Mouse (Mus musculus): Measurements from ENCODE around the gene Sept7. TPM values are rescaled to one million over a fixed set of nuclear protein-coding genes. Genes with fewer than 3 reads are reported as not detected.

Gene Sept7
- 256 and 277 TPM in 2 replicates for polyA plus RNA-seq (2015; fragmentation: Nextera tagmentation; extraction: Ambion mirVana)

GRCm38 (mm10) chr9:25252283-25252726, at the start of gene Sept7:
Gene Sept7 (plus strand): TSS chr9:25252439.
- WGBS, result under 1% methylated on average over 52 of the region's 54 CpGs
- peak within 1 kb of the TSS; percentile 98 for H3K9ac ChIP-seq (replicated peaks)
- ATAC-seq, result peak; percentile 99
- H3K9me3 ChIP-seq, result no peaks in the 10 kb centered on the region
- H3K36me3 ChIP-seq, result no peaks in the 10 kb centered on the region
- peak within 1 kb of the TSS; percentile 99 for H3K27ac ChIP-seq
- H3K4me2 ChIP-seq (replicated peaks), result peak within 1 kb of the TSS; percentile 73
- peak within 1 kb of the TSS; percentile 98 for H3K4me3 ChIP-seq (replicated peaks)
- H3K27me3 ChIP-seq, result no peaks in the 10 kb centered on the region
- H3K4me1 ChIP-seq (replicated peaks), result peaks cover 34% of the 10 kb centered on the region

GRCm38 (mm10) chr9:25208087-25208803, 44.0 kb upstream of the Sept7 start:
- WGBS, result 91% methylated on average over 8 of the region's 8 CpGs
- no peak overlapping the region for H3K27ac ChIP-seq
- no peak for ATAC-seq
- no peak overlapping the region for H3K4me3 ChIP-seq (replicated peaks)
- H3K36me3 ChIP-seq, result no peaks in the 10 kb centered on the region
- H3K27me3 ChIP-seq, result no peaks in the 10 kb centered on the region
- peaks cover 12% of the 10 kb centered on the region for H3K4me1 ChIP-seq (replicated peaks)
- no peak overlapping the region for H3K4me2 ChIP-seq (replicated peaks)
- no peaks in the 10 kb centered on the region for H3K9me3 ChIP-seq
- no peak overlapping the region for H3K9ac ChIP-seq (replicated peaks)

DNA sequence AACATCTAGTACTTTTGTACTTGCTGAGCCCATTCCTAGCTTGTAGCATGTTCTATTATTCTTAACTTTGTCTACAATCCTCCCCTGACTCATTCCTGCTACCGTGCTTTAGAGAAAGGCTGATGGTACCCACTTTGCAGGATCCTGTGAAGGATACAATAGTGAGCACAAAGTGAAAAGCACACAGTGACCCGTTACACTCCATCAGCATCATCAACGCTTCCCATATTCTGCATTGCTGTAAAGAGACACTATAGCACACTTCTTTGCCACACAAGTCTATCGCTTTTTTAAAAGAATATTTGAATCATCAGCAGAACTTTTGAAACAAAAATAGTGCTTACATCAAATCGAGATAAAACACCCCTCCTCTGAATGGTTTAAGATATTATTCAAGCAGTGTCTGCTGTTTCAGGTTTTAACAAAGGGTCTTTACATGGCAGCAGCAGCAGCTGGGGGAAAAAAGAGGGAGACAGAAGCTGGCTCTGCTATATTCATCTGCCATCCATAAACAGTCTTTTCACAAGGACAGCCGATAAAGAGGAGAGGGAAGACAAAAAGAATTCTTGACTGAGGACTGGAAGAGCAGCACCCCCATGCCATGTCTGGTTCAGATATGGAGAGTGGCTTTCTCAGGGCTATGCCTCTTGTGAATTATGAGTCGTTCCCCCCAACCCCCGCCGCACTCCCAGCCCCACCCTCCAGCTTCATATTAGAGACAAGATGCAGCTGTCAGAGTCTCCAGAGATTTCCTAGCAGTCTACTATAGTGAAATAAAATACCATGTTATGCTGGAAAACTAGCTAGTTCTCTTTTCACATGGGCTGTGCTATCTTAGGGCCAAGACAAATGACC, 39.7 kb upstream of the Sept7 start:
- Histone ChIP-seq H3K4me3 (replicated peaks) (no peak overlapping the region), H3K36me3 (no peaks in the 10 kb centered on the region), H3K27ac (peak overlapping the region; percentile 56), H3K9ac (replicated peaks) (no peak overlapping the region), H3K4me1 (replicated peaks) (peaks cover 12% of the 10 kb centered on the region), H3K9me3 (no peaks in the 10 kb centered on the region), H3K4me2 (replicated peaks) (no peak overlapping the region), H3K27me3 (no peaks in the 10 kb centered on the region)
- peak; percentile 76; the same call in 1 of the 2 replicates for ATAC-seq
- 49% methylated on average over 9 of the region's 9 CpGs for WGBS

- Histone ChIP-seq H3K9me3 (no peaks in the 10 kb centered on the region), H3K36me3 (no peaks in the 10 kb centered on the region), H3K4me2 (replicated peaks) (no peak overlapping the region), H3K9ac (replicated peaks) (no peak overlapping the region), H3K4me1 (replicated peaks) (peaks cover 12% of the 10 kb centered on the region), H3K27ac (peak overlapping the region; percentile 56), H3K27me3 (no peaks in the 10 kb centered on the region), H3K4me3 (replicated peaks) (no peak overlapping the region)
- ATAC-seq, result 0 out of 2 replicates have a peak, but pooled peaks have one; percentile 14
Measured at GRCm38 (mm10) chr9:25213164-25213557, 39.1 kb upstream of the Sept7 start.

DNA sequence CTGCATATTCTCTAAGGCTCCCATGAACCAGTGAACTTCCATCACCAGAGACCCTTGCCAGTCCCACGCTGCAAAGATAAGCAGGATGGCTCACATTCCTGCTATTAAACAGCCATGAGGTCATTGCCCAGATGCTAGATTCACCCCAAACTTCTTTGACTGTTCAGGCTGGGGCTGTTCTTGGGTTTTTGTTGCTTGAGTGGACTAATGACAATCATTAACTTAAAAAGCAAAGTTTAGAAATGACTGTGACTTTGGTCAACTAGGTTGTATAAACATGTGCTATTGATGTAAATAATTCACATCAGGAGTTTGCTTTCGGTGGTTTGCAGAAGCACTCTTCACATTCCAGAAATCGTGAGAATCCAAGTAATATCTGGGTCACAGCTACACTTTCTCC, 36.8 kb upstream of the Sept7 start:
- Histone ChIP-seq H3K27me3 (no peaks in the 10 kb centered on the region), H3K9ac (replicated peaks) (no peak overlapping the region), H3K4me2 (replicated peaks) (no peak overlapping the region), H3K9me3 (no peaks in the 10 kb centered on the region), H3K27ac (no peak overlapping the region), H3K4me1 (replicated peaks) (peaks cover 12% of the 10 kb centered on the region), H3K4me3 (replicated peaks) (no peak overlapping the region), H3K36me3 (no peaks in the 10 kb centered on the region)
- no peak for ATAC-seq
- 83% methylated on average over 3 of the region's 3 CpGs for WGBS

- H3K9me3 ChIP-seq, result no peaks in the 10 kb centered on the region
- no peak overlapping the region for H3K9ac ChIP-seq (replicated peaks)
- 20% methylated on average over 2 of the region's 2 CpGs for WGBS
- H3K4me3 ChIP-seq (replicated peaks), result no peak overlapping the region
- H3K4me2 ChIP-seq (replicated peaks), result no peak overlapping the region
- H3K27ac ChIP-seq, result no peak overlapping the region
- no peak for ATAC-seq
- no peaks in the 10 kb centered on the region for H3K27me3 ChIP-seq
- peaks cover 12% of the 10 kb centered on the region for H3K4me1 ChIP-seq (replicated peaks)
- no peaks in the 10 kb centered on the region for H3K36me3 ChIP-seq
Measured at GRCm38 (mm10) chr9:25216210-25216609, 36.0 kb upstream of the Sept7 start.

GRCm38 (mm10) chr9:25218954-25219353, 33.3 kb upstream of the Sept7 start:
- no peaks in the 10 kb centered on the region for H3K4me1 ChIP-seq (replicated peaks)
- H3K9me3 ChIP-seq, result no peaks in the 10 kb centered on the region
- H3K27ac ChIP-seq, result no peak overlapping the region
- no peak overlapping the region for H3K4me2 ChIP-seq (replicated peaks)
- WGBS, result 60% methylated on average over 3 of the region's 3 CpGs
- H3K9ac ChIP-seq (replicated peaks), result no peak overlapping the region
- no peaks in the 10 kb centered on the region for H3K27me3 ChIP-seq
- no peak overlapping the region for H3K4me3 ChIP-seq (replicated peaks)
- no peak for ATAC-seq
- no peaks in the 10 kb centered on the region for H3K36me3 ChIP-seq

DNA sequence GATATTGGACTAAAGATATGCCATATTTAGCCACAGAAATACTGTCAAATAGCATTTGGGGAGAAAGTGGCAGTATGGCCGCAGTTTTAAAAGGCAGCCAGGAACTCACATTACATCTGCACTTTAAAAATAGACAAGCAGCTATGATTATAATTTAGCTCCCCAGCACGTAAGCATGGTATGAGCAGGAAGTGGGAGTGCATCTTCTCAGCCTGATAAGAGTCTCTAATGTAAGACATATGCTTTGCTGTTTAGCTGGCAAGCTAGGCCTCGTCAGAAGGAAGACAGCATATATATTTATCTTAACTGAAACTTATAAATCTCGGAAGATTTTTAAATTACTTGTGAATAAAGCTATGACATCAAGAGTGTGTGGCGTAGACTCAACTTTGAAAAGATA, 32.4 kb upstream of the Sept7 start:
- no peaks in the 10 kb centered on the region for H3K9me3 ChIP-seq
- H3K36me3 ChIP-seq, result no peaks in the 10 kb centered on the region
- no peak overlapping the region for H3K4me2 ChIP-seq (replicated peaks)
- H3K9ac ChIP-seq (replicated peaks), result no peak overlapping the region
- H3K4me1 ChIP-seq (replicated peaks), result no peaks in the 10 kb centered on the region
- WGBS, result 89% methylated on average over 5 of the region's 5 CpGs
- no peak for ATAC-seq
- H3K27ac ChIP-seq, result no peak overlapping the region
- no peaks in the 10 kb centered on the region for H3K27me3 ChIP-seq
- no peak overlapping the region for H3K4me3 ChIP-seq (replicated peaks)

DNA sequence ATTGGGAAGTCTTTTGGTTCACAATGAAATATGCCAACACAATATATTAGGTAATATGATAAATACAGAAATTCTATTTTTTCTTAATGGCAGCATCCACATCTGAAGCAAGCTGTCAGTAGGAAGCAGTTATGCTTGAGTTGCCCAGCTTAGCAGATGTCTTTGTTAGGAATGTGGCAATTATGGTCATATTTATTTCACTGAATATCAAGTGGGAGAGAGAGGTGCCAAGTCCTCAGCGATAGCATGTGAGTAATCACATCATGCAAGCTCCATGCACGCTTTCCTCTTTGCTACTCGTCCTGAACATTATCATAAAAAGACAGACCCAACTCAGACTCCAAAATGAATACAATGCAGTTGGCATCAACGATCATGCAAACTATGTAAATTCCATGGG, 27.3 kb upstream of the Sept7 start:
- WGBS, result 76% methylated on average over 4 of the region's 4 CpGs
- Histone ChIP-seq H3K4me1 (replicated peaks) (no peaks in the 10 kb centered on the region), H3K9ac (replicated peaks) (no peak overlapping the region), H3K4me2 (replicated peaks) (no peak overlapping the region), H3K27me3 (no peaks in the 10 kb centered on the region), H3K4me3 (replicated peaks) (no peak overlapping the region), H3K36me3 (no peaks in the 10 kb centered on the region), H3K9me3 (no peaks in the 10 kb centered on the region), H3K27ac (no peak overlapping the region)
- no peak for ATAC-seq

- no peaks in the 10 kb centered on the region for H3K9me3 ChIP-seq
- no peaks in the 10 kb centered on the region for H3K27me3 ChIP-seq
- no peak overlapping the region for H3K9ac ChIP-seq (replicated peaks)
- H3K36me3 ChIP-seq, result no peaks in the 10 kb centered on the region
- H3K4me3 ChIP-seq (replicated peaks), result no peak overlapping the region
- H3K4me1 ChIP-seq (replicated peaks), result no peaks in the 10 kb centered on the region
- WGBS, result 89% methylated on average over 6 of the region's 6 CpGs
- no peak overlapping the region for H3K27ac ChIP-seq
- no peak for ATAC-seq
- no peak overlapping the region for H3K4me2 ChIP-seq (replicated peaks)
Measured at GRCm38 (mm10) chr9:25229740-25230139, 22.5 kb upstream of the Sept7 start.

- no peaks in the 10 kb centered on the region for H3K4me1 ChIP-seq (replicated peaks)
- H3K27ac ChIP-seq, result no peak overlapping the region
- no peak overlapping the region for H3K4me3 ChIP-seq (replicated peaks)
- H3K9ac ChIP-seq (replicated peaks), result no peak overlapping the region
- no peaks in the 10 kb centered on the region for H3K27me3 ChIP-seq
- ATAC-seq, result no peak
- no peaks in the 10 kb centered on the region for H3K9me3 ChIP-seq
- no peak overlapping the region for H3K4me2 ChIP-seq (replicated peaks)
- H3K36me3 ChIP-seq, result no peaks in the 10 kb centered on the region
- WGBS, result 91% methylated on average over 10 of the region's 10 CpGs
Measured at GRCm38 (mm10) chr9:25230213-25231039, 21.8 kb upstream of the Sept7 start.

GRCm38 (mm10) chr9:25241065-25241464, 11.2 kb upstream of the Sept7 start:
- Histone ChIP-seq H3K9ac (replicated peaks) (no peak overlapping the region), H3K36me3 (no peaks in the 10 kb centered on the region), H3K9me3 (no peaks in the 10 kb centered on the region), H3K27me3 (no peaks in the 10 kb centered on the region), H3K4me3 (replicated peaks) (no peak overlapping the region), H3K27ac (no peak overlapping the region), H3K4me2 (replicated peaks) (no peak overlapping the region), H3K4me1 (replicated peaks) (no peaks in the 10 kb centered on the region)
- WGBS, result 58% methylated on average over 3 of the region's 3 CpGs
- ATAC-seq, result no peak
